Mouse (Mus musculus) urinary bladder, postnatal 36 days (tissue): ENCODE results near the gene Ptk7.

Experiments used
- DNase-seq, 2 experiments: peaks; one replicate each; pipeline ENCODE4 v3.0.0; 2022; ENCODE audit warnings: low spot score in 2 of 2, mixed read lengths in 1 of 2

Gene Ptk7

GRCm38 (mm10) chr17:46556584-46556945 lies 72.7 kb downstream of the Ptk7 start:
- no peak for DNase-seq

- DNase-seq, result peak; percentile 93 to 97
These were observed 73.4 kb downstream of the Ptk7 start, which contains the start of gene Srf for GRCm38 (mm10) chr17:46555673-46556583. Gene Srf, minus strand, starts transcription at chr17:46556175.

- DNase-seq, result peak in 1 of 2 experiments; percentile 28
These were observed 74.2 kb downstream of the Ptk7 start for GRCm38 (mm10) chr17:46554977-46555672.

GRCm38 (mm10) chr17:46554646-46554976 lies 74.7 kb downstream of the Ptk7 start:
- peak in 1 of 2 experiments; percentile 26 for DNase-seq

GRCm38 (mm10) chr17:46553926-46554325 lies 75.4 kb downstream of the Ptk7 start:
- DNase-seq, result no peak

GRCm38 (mm10) chr17:46553469-46553868 lies 75.8 kb downstream of the Ptk7 start:
- DNase-seq, result no peak

- peak; percentile 90 to 91 for DNase-seq
These were observed 76.4 kb downstream of the Ptk7 start for GRCm38 (mm10) chr17:46552841-46553423.

- no peak for DNase-seq
These were observed 77.2 kb downstream of the Ptk7 start for GRCm38 (mm10) chr17:46552151-46552550.

- DNase-seq, result no peak
These were observed 77.9 kb downstream of the Ptk7 start for GRCm38 (mm10) chr17:46551369-46551768.

GRCm38 (mm10) chr17:46550904-46551303 lies 78.4 kb downstream of the Ptk7 start:
- no peak for DNase-seq

- no peak for DNase-seq
These were observed 79.7 kb downstream of the Ptk7 start for GRCm38 (mm10) chr17:46549642-46550041.

- DNase-seq, result no peak
These were observed 80.1 kb downstream of the Ptk7 start for GRCm38 (mm10) chr17:46549193-46549592.

- no peak for DNase-seq
These were observed 80.6 kb downstream of the Ptk7 start for GRCm38 (mm10) chr17:46548741-46549140.

GRCm38 (mm10) chr17:46547923-46548322 lies 81.4 kb downstream of the Ptk7 start:
- no peak for DNase-seq

GRCm38 (mm10) chr17:46546995-46547394 lies 82.3 kb downstream of the Ptk7 start:
- DNase-seq, result no peak

GRCm38 (mm10) chr17:46546591-46546990 lies 82.7 kb downstream of the Ptk7 start:
- no peak for DNase-seq

- peak; percentile 64 to 79 for DNase-seq
These were observed 83.3 kb downstream of the Ptk7 start, which contains the start of gene Cul9 for GRCm38 (mm10) chr17:46545813-46546564. Gene Cul9, minus strand, starts transcription at chr17:46546388.

GRCm38 (mm10) chr17:46543661-46544060 lies 85.6 kb downstream of the Ptk7 start:
- no peak for DNase-seq

GRCm38 (mm10) chr17:46525579-46526307 lies 103.6 kb downstream of the Ptk7 start:
- DNase-seq, result peak; percentile 46 to 64

- no peak for DNase-seq
These were observed 104.2 kb downstream of the Ptk7 start for GRCm38 (mm10) chr17:46525065-46525464.
